ENCODE assay signal across 18 mouse cellular contexts in the genomic region with DNA sequence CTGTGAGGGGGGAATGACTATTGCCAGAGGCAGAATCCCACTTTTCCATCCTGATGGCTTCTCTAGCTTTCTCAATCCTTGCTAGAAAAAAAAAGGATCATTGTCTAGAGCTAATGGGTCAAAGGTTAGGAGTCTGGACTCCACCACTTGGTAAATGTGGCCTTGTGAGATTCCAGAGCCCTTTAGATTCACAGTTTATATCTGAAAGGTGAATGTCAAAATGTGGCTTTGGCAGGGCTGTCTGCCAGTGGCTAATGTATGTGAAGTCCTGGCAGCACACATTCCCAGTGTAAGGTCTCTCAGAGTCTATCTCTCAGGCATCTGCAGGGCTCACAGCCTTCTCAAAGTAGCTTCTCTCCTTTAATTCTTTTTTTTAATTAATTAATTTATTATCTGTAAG. TPM values are rescaled to one million over a fixed set of nuclear protein-coding genes. Genes with fewer than 3 reads are reported as not detected.
DNase-seq lines count a peak whose midpoint lies in the region; ATAC-seq lines count a peak whose summit lies in the region.
"Had no signal": no experiment of that assay in that cellular context is flagged by ENCODE, and none has a peak within 500 bp of the region (broad histone marks: within the 10 kb centered on the region; RNA-seq: fewer than 3 reads in every experiment).

No protein-coding gene starts in this region.

- H3K27me3 ChIP-seq in heart, embryonic 10.5 days (ENCODE audit: insufficient read depth, poor library complexity, severe bottlenecking): peaks cover 23% of the 10 kb centered on the region
- peaks cover 50% of the 10 kb centered on the region for H3K27me3 ChIP-seq in midbrain, embryonic 10.5 days (ENCODE audit: low read depth, poor library complexity, severe bottlenecking)
- no peaks in the 10 kb centered on the region for H3K27me3 ChIP-seq in midbrain, embryonic 15.5 days (replicated peaks)
- H3K27me3 ChIP-seq in limb, embryonic 11.5 days (ENCODE audit: control insufficient read depth, insufficient read depth, low read length): no peaks in the 10 kb centered on the region; the same call in 1 of the 2 replicates
- H3K27me3 ChIP-seq in limb, embryonic 15.5 days: no peaks in the 10 kb centered on the region
- peaks cover 3% of the 10 kb centered on the region; the same call in 1 of the 2 replicates for H3K27me3 ChIP-seq in midbrain, embryonic 11.5 days (ENCODE audit: control insufficient read depth, insufficient read depth, low read length)
- H3K27me3 ChIP-seq: hindbrain, embryonic 15.5 days; Patski had no signal

- H3K9ac ChIP-seq in midbrain, embryonic 15.5 days: no peak overlapping the region
- H3K9ac ChIP-seq in limb, embryonic 11.5 days (ENCODE audit: low read length): no peak overlapping the region
- H3K9ac ChIP-seq in limb, embryonic 15.5 days: no peak overlapping the region
- no peak overlapping the region for H3K9ac ChIP-seq in midbrain, embryonic 11.5 days (ENCODE audit: low read length)
- H3K9ac ChIP-seq: forebrain, embryonic 13.5 days; forebrain, postnatal 0 days; hindbrain, embryonic 15.5 days had no signal

- no peak overlapping the region for H3K4me3 ChIP-seq in heart, embryonic 10.5 days
- H3K4me3 ChIP-seq in midbrain, embryonic 10.5 days: no peak overlapping the region
- no peak overlapping the region for H3K4me3 ChIP-seq in midbrain, embryonic 15.5 days
- no peak overlapping the region for H3K4me3 ChIP-seq in limb, embryonic 11.5 days (ENCODE audit: low read depth, low read length)
- no peak overlapping the region for H3K4me3 ChIP-seq in limb, embryonic 15.5 days
- no peak overlapping the region for H3K4me3 ChIP-seq in midbrain, embryonic 11.5 days (ENCODE audit: low read depth, low read length)
- H3K4me3 ChIP-seq: forebrain, embryonic 13.5 days; hindbrain, embryonic 15.5 days had no signal

- intact Hi-C loops in heart, postnatal 14 days (cut with DNase I): loop anchor here (5.0 kb wide), 1 partner anchor 34 kb away; no protein-coding TSS in a partner anchor

- H3K36me3 ChIP-seq in heart, embryonic 10.5 days: no peaks in the 10 kb centered on the region
- H3K36me3 ChIP-seq in midbrain, embryonic 10.5 days: no peaks in the 10 kb centered on the region
- no peaks in the 10 kb centered on the region for H3K36me3 ChIP-seq in midbrain, embryonic 15.5 days (replicated peaks)
- no peaks in the 10 kb centered on the region for H3K36me3 ChIP-seq in limb, embryonic 11.5 days (ENCODE audit: control insufficient read depth, insufficient read depth, low read length)
- H3K36me3 ChIP-seq in limb, embryonic 15.5 days: no peaks in the 10 kb centered on the region
- no peaks in the 10 kb centered on the region for H3K36me3 ChIP-seq in midbrain, embryonic 11.5 days (ENCODE audit: control insufficient read depth, insufficient read depth, low read length)
- H3K36me3 ChIP-seq: hindbrain, embryonic 15.5 days had no signal

- peak overlapping the region; percentile 62; the same call in 1 of the 2 replicates for H3K27ac ChIP-seq in heart, embryonic 10.5 days
- 0 out of 2 replicates have a peak overlapping the region, but pooled peaks have one; percentile 28 for H3K27ac ChIP-seq in midbrain, embryonic 10.5 days (replicated peaks)
- no peak overlapping the region for H3K27ac ChIP-seq in midbrain, embryonic 15.5 days
- H3K27ac ChIP-seq in limb, embryonic 11.5 days (replicated peaks; ENCODE audit: low read depth, low read length): peak overlapping the region; percentile 51
- H3K27ac ChIP-seq in limb, embryonic 15.5 days: peak overlapping the region; percentile 78
- H3K27ac ChIP-seq in midbrain, embryonic 11.5 days (ENCODE audit: low read depth, low read length): no peak overlapping the region
- H3K27ac ChIP-seq: forebrain, embryonic 13.5 days; hindbrain, embryonic 15.5 days had no signal

- H3K4me2 ChIP-seq in midbrain, embryonic 15.5 days: no peak overlapping the region
- peak overlapping the region; percentile 3; the same call in 1 of the 2 replicates for H3K4me2 ChIP-seq in limb, embryonic 11.5 days (ENCODE audit: low read depth, severe bottlenecking)
- no peak overlapping the region for H3K4me2 ChIP-seq in limb, embryonic 15.5 days
- H3K4me2 ChIP-seq in midbrain, embryonic 11.5 days: no peak overlapping the region
- H3K4me2 ChIP-seq: forebrain, embryonic 13.5 days; hindbrain, embryonic 15.5 days had no signal

- peaks cover 65% of the 10 kb centered on the region for H3K4me1 ChIP-seq in heart, embryonic 10.5 days
- peaks cover 63% of the 10 kb centered on the region for H3K4me1 ChIP-seq in midbrain, embryonic 10.5 days
- peaks cover 22% of the 10 kb centered on the region for H3K4me1 ChIP-seq in midbrain, embryonic 15.5 days
- peaks cover 66% of the 10 kb centered on the region for H3K4me1 ChIP-seq in limb, embryonic 11.5 days (ENCODE audit: control insufficient read depth, insufficient read depth, low read length)
- H3K4me1 ChIP-seq in limb, embryonic 15.5 days: peaks cover 70% of the 10 kb centered on the region
- peaks cover 11% of the 10 kb centered on the region for H3K4me1 ChIP-seq in midbrain, embryonic 11.5 days (ENCODE audit: control insufficient read depth, insufficient read depth, low read length)

- no peak for ATAC-seq in midbrain, embryonic 15.5 days (replicated peaks)
- no peak for ATAC-seq in limb, embryonic 11.5 days (ENCODE audit: insufficient number of reproducible peaks, low FRiP score, low TSS enrichment, low read depth)
- ATAC-seq in limb, embryonic 15.5 days (ENCODE audit: insufficient number of reproducible peaks, low FRiP score, low TSS enrichment, low read depth): no peak
- ATAC-seq in midbrain, embryonic 11.5 days (ENCODE audit: low FRiP score): no peak
- ATAC-seq: activated CD4-positive, CD25-positive, alpha-beta regulatory T cell, adult 4 months; forebrain, embryonic 13.5 days; forebrain, postnatal 0 days; Patski had no signal

- DNase-seq in heart, embryonic 10.5 days (ENCODE audit: low spot score): no peak
- DNase-seq in heart, postnatal 14 days: no peak
- no peak for DNase-seq in midbrain, embryonic 10.5 days (ENCODE audit: low spot score)
- no peak for DNase-seq in limb, embryonic 11.5 days (ENCODE audit: low spot score)
- no peak for DNase-seq in embryo, embryonic 9.5 days (ENCODE audit: extremely low spot score)
- DNase-seq in midbrain, embryonic 11.5 days (ENCODE audit: low spot score, missing footprints): no peak
- DNase-seq: adrenal gland, postnatal 14 days; cerebellum, adult 18-20 months; cerebellum, adult 9-11 months; forebrain, postnatal 0 days; gastrocnemius, postnatal 14 days; heart, postnatal 10 days had no signal

- no peaks in the 10 kb centered on the region for H3K9me3 ChIP-seq in heart, embryonic 10.5 days
- no peaks in the 10 kb centered on the region for H3K9me3 ChIP-seq in midbrain, embryonic 10.5 days (replicated peaks)
- H3K9me3 ChIP-seq in midbrain, embryonic 15.5 days: no peaks in the 10 kb centered on the region
- H3K9me3 ChIP-seq in limb, embryonic 11.5 days (ENCODE audit: control insufficient read depth, low read length): no peaks in the 10 kb centered on the region
- no peaks in the 10 kb centered on the region for H3K9me3 ChIP-seq in limb, embryonic 15.5 days
- no peaks in the 10 kb centered on the region for H3K9me3 ChIP-seq in midbrain, embryonic 11.5 days (ENCODE audit: control insufficient read depth, low read length)
- H3K9me3 ChIP-seq: forebrain, embryonic 13.5 days; hindbrain, embryonic 15.5 days had no signal

RNA-seq across cellular contexts. Expression of a gene that starts 36.5 kb away (rescaled TPM):
- polyA plus RNA-seq in heart, embryonic 10.5 days (2016; fragmentation: Nextera tagmentation; extraction: Ambion mirVana): 24.5 and 25.3 TPM in 2 replicates
- 1 to 10 TPM; 6.5 to 9.2 TPM for total RNA-seq in heart, postnatal 14 days (2021)
- 14.6 and 15.7 TPM in 2 replicates for polyA plus RNA-seq in midbrain, embryonic 10.5 days (2016; fragmentation: Nextera tagmentation; extraction: Ambion mirVana)
- 12.2 and 14.0 TPM in 2 replicates for polyA plus RNA-seq in midbrain, embryonic 15.5 days (2015; fragmentation: Nextera tagmentation; extraction: Ambion mirVana)
- polyA plus RNA-seq in limb, embryonic 11.5 days (2014; fragmentation: Nextera tagmentation; extraction: Ambion mirVana): 33.1 and 35.7 TPM in 2 replicates
- polyA plus RNA-seq in limb, embryonic 15.5 days (2015; fragmentation: Nextera tagmentation; extraction: Ambion mirVana): 33.0 and 43.8 TPM in 2 replicates
- 7.7 and 9.8 TPM in 2 replicates for polyA plus RNA-seq in midbrain, embryonic 11.5 days (2014; fragmentation: Nextera tagmentation; extraction: Ambion mirVana)
- polyA plus RNA-seq: activated CD4-positive, CD25-positive, alpha-beta regulatory T cell, adult 4 months had no signal

Comparison
In these comparisons a context has a peak if more than half of its experiments do, and no peak if none do; other contexts are left out.
1. H3K27ac ChIP-seq: peak in heart, embryonic 10.5 days (single experiment), midbrain, embryonic 10.5 days (single experiment), limb, embryonic 11.5 days (single experiment) and limb, embryonic 15.5 days (single experiment); none in midbrain, embryonic 15.5 days (single experiment) and midbrain, embryonic 11.5 days (single experiment).